Mouse (Mus musculus) liver, embryonic 14.5 days (tissue): Measurements from ENCODE around the gene Bsn.

Experiments
- CTCF ChIP-seq: IDR thresholded peaks from 2 replicates; pipeline ENCODE4 v1.5.1; 2016; ENCODE audit warnings: antibody characterized with exemption, low read depth, control low read depth
- EP300 ChIP-seq: IDR thresholded peaks from 2 replicates; pipeline ENCODE4 v1.6.1; 2016; ENCODE audit warnings: antibody characterized with exemption, low read depth

DNA sequence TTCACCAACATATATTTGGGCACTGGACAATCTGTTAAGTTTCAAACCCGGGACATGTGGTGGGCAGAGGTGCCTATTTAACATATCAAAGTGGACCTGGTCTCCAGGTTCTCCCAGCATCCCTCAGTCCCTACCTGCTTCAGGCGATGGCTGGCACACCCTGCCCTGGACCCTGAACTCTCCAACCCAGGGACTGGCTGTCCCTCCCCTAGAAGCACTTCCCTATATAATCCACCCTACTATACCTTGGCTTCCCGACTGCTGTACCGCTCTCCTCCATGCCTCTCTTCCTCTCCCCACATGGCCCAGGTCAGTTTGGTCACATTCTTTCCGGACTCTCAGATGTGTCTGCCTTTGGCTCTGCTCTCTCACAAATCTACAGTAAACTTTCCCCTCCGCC, 44.4 kb downstream of the Bsn start:
- TF ChIP-seq EP300 (no peak), CTCF (no peak)
